Mouse (Mus musculus): ENCODE measurements around the gene Abca6.

- TF ChIP-seq CTCF (IDR thresholded peaks at IDR 0.05; ENCODE audit: borderline replicate concordance, insufficient read depth, low read depth, low read length), result no peak
- TF ChIP-seq POLR2A (IDR thresholded peaks at IDR 0.05; ENCODE audit: borderline replicate concordance, insufficient read depth, low read length), result no peak
These were observed 33.3 kb upstream of the Abca6 start for GRCm38 (mm10) chr11:110284849-110285248.

Measured in cerebellum, adult 2 months (tissue).